Mouse (Mus musculus) ovary, postnatal 10 days (tissue): ENCODE measurements around the gene Mien1.

Experiments used
- DNase-seq: peaks from one replicate; pipeline ENCODE4 v3.0.0; 2022; ENCODE audit warnings: low spot score

The Mien1 gene

DNA sequence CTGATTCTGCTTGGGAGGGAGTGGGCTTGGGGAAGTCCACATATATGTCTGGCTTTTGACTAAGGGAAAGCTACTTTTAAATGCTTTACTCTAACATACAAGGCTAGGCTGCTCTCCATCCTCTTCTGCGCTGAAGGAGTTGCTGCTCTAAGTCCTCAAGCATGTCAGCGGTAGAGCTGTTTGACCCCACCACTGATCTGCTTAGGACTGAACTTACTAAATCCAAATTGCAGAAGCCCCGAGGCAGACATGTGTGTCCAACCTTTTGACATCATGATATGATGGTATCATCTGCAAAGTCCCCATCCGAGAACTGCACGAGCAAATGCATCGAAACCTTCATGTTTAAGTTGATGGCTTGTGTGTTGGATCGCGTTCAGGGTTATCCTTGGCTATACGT lies 21.1 kb upstream of the Mien1 start:
- DNase-seq, result no peak

DNA sequence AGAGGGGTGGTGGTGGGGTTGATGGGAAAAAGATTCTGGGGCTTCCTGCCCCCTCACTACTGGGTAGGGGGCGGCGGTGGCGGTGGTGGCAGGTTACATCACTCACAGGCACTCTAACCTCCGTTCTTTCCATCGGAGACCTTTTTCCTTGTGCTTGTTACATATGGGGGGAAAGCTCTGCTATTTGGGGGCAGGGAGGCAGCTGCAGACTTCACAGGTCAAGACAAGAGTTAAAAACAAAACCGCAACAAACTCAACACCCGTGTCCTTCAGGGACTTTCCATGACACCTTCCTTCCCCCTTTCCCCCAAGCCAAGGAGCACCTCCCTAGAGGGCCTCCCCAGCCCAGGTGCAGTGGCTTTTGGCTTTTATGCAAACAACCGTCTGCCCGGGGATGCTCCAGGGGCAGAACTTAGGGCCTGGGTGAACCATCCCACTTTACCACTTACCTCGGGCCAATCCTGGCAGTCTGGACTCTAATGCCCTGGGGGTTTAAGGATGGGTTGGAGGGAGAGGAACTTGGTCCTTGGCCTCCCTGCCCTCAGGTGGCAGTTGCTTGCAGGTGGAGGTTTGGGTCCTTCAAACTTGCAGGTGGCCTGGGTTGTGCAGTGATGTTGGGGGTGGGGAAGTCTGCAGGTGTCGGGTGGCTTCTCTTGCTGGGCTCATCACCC lies 20.4 kb upstream of the Mien1 start:
- no peak for DNase-seq

DNA sequence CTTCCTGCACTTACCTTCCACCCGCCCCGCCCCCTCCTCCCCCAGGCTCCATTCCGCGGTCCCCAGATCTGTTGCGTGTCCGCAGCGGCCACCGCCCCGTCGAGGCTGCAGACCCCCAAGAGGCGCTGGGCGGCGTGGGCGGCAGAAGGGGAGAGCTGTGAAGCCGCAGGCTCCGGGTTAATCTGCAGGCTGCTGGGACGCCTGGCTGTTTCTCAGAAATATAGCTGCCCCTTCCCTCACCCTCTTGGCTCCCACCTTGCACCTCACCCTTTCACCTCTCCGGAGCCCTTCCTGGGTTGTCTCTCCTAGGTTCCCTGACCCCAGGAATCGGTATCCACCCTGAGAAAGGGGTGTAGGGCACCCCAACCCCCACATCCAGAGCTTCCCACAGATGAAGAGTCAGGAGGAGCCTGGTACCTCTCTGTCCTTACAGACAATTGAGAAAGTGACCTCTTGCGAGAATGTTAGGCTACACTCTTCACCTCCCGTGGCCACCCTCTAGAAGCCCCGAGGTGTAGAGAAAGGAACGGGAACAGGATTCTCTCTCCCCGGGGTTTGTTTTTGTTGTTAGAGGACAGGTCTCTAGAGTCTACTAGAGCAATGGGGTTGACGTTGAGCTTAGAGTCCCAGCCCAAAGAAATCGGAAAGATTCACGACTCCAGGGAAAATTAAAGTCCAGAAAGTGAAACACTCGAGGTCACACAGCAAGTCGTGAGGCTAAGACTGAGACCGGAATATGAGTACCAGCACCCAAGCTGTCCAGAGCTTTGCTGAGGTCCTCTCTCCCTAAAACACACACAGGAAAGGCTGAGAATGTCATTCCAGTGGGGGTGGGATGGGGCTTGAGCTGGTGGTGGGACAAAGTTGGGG lies 19.6 kb upstream of the Mien1 start:
- DNase-seq, result no peak

DNA sequence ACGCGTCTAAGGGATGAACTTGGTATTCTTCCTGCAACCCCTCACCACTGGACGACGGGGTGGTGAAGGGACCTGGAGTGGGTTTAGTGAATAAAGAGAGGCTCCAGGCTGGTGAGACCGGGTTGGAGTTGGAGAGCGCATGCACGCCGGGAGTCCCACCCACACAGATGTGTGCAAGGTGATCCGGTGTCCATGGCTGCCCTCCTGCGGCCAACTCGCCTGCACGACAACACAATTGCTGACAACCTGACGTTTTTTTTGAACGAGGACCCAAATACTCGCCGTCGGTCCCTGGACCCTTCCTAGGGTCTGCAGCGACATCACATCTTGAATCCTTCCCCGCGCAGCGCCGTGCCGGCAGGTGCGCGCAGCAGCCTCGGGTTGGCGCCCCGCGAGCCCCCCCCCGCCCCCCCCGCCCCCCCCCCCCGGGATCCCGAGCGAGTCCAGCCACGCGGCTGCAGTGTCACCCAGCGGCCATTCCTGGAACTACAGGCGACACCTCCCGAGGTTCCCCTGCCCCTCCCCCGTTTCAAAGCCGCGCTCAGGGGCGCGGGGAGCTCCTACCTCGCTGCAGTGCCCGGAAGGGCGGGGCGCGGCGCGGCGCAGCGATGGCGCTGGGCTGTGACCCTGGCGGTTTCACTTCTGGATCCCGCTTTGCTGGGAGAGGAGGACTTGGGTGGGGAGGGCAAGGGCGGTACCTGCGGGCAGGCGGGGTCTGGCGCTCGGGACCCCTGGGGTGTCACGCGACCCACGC lies 18.8 kb upstream of the Mien1 start:
- DNase-seq, result peak; percentile 89

DNA sequence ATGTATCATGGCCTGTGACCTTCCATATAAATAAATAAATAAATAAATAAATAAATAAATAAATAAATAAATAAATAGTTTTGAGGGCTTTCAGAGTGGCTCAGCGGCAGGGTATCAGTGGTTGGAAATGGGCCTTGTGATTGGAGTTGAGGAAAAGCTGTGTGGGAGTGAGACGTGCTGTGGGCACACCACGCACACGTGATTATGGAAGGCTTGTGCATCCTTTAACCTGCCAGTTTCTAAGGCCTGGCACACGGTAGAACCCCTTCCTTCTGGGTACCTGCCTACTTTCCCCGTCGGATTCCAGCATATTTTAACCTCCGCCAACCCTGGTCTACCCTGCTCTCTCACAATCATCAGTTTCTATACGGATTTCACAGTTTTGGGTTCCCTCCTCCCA lies 18.2 kb upstream of the Mien1 start:
- no peak for DNase-seq

DNA sequence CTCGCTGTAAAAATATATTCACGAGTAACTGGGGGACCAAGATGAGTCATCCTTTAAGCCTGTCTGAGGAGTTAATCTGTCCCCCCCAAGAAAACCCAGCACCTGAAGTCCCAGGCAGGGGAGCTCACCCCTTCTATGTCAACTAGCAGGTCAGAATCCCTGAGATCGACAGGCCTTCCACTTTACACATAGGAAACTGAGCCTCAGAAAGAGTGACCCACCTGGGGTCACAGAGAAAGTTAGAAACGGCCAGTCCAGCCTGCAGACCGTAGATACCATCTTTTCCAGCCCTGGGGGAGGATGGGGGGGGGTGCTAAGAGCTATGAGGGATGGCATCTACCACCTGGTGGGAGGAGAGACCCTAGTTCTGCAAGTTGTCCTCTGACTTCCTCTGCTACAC lies 17.8 kb upstream of the Mien1 start:
- DNase-seq, result no peak

DNA sequence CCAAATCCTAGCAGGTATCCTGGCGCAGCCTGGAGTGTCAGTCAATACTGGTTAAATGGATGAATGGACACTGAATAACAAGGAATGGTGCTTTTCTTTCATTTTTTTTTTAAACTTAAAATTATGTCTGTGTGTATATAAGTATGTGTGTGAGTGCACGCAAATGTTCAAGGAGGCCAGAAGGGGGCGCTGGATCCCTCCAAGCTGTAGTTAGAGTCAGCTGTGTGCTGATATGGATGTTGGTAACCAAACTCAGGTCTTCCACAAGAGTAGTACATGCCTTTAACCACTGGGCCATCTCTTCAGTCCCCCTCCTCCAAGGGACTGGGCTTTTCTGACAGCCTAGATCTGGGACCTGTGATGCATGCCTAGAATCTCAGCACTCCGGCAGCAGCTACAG lies 16.7 kb upstream of the Mien1 start:
- no peak for DNase-seq

DNA sequence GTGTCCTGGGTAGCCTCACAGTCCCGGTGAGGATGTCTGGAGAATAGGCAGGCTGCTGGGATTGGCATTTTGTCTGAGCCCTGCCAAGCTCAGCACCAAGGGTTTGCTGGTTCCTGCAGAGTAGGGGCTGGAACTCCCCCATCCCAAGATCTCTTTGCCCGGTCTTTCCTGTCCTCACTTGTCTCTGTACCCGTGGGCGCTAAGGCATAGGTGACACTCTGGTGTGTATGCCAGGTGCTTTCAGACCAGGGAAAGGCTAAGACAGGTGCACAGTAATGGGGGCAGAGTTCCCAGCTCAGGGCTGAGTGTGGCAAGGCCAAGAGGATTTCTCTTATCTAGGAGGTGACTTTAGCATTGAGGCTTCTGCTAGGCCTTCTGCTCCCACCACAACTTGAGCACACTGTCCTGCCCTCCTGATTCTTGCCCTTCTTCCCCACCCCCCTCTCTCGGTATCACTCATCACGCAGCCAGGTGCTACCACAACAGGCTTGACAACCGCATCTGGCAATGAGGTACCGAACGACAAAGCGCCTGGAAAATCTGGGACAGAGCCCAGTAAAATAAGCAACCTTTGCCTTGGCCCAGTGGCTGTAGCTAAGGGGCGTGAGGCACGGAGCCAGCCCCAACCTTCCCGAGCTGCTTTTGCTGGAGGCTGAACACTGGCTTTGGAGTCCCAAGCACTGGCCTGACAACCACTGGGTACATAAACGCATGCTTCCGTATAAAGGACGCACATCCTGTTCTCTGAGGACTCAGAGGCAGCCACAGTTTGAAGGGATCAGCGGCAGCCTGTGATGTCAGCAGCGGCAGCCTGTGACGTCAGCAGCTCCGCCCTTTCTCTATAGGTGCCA lies 11.4 kb upstream of the Mien1 start:
- DNase-seq, result no peak

DNA sequence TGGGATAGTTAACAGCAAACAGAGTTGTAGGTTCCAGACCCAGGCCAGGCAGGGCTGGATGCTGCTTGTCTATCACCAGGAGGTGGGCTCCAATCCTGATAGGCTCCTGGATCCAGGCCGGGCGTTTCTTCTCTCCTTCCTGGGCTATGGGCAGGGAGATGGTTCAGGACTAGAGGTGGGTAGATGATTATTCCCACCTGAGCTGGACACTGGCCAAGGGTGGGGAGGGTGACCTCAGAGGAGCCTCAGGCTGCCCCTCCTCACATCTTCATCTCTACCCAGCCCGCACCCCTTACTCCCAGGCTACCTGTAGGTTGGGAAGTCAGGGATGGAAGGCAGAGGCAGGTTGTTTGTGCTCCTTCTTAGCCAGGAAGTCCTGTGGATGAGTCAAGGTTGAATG lies 10.6 kb upstream of the Mien1 start:
- DNase-seq, result no peak

DNA sequence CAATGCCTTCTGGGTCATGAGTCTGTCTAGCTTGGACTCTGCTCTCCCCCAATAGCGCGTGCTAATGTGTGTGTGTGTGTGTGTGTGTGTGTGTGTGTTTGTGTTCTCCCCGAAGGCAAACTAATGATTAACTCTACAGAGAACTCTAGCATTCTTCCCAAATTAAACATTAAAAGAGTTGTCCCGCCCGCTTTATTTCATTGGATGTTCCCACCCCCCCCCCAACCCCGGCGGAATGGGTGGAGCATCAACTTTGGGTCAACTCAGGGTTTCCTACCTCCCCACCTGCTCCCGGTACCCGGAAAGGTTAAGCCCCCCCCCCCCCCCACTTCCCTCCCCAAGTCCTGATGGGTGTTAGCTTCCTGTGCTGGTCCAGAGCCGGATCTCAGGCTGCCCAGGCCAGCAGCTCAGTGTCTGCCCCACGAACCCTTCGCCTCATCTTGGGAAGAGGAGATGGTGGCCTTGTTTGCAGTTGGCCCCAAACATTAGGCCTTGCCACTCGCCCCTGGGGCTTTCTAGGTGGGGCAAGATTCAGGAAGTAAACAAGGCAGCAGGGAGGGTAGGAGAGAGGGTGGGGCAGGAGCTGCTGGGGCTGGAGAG lies 9.5 kb upstream of the Mien1 start:
- no peak for DNase-seq

DNA sequence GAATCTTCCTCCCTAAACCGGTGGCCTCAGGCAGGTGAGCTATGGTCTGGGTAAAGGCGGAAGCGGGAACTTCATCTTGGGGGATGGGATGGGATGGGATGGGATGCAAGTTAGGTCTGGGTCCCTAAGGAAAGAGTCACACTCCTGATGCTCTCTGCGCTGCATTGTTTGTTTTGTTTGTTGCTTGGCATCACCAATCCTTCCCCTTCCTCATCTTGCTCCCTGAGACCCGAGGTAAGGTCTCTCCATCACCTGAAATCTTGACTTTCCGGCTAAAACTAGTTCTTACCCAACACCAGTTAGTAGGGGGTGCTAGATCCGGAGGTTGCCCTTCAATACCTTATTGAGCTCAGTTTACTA lies 8.7 kb upstream of the Mien1 start:
- no peak for DNase-seq

DNA sequence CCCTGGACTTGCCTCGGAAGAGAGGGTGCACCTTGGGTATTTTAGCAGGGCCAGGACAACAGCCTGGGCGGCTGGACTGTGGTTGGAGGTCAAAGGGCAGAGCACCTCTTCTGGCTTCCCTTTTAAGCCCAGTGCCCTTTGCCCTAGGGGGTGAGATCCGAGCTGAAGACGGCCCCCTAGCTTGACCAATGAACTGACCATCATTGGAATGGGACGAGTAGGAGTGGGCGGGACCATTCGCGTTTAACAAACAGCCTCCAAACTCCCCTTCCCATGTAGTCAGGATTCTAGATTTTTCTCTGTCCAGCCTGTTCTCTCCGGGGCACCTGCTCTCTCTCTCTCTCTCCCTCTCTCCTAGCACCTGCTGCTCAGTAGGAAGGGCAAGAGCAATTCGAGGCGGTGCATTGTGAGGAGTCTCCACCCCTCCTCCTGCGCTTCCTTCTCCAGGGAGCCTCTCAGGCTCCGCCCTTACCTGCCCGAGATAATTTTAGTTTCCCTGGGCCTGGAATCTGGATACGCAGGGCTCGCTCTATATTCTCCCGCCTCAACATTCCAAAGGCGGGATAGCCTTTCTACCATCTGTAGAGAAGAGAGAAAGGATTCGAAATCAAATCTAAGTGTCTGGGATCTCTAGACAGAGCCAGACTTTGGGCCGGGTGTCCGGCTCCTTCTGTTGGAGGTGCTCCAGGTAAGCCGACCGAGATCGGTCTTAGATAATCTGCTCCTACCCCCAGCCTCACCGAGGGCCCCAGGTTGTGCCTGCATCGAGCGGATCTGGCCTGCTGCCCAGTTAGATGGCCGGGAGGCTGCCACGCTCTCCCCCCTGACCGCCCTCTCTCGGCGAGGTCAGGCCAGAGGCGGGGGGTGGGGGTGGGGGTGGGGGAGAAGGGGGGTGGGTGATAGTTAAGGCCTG lies 8.0 kb upstream of the Mien1 start:
- no peak for DNase-seq

DNA sequence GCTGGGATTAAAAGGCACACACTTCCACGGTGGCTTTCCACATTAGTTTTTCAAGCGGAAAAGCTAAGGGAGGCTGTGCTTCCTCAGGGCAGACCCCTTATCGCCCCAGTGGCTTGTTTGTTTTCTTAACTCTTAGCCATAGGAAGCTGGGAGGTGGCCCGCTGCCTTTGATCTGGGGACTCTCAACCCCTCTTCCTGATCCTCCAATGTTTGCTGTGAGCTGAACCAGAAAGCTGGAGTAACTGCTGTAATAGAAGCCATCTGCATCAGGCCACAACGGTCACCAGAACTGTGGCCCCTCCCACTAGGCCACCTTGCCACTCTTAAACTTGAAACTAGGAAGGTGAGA lies 7.4 kb upstream of the Mien1 start, which contains the start of gene Grb7:
Gene Grb7 (plus strand): TSS at position 182 of the 349 bp plus-strand sequence.
- no peak for DNase-seq

DNA sequence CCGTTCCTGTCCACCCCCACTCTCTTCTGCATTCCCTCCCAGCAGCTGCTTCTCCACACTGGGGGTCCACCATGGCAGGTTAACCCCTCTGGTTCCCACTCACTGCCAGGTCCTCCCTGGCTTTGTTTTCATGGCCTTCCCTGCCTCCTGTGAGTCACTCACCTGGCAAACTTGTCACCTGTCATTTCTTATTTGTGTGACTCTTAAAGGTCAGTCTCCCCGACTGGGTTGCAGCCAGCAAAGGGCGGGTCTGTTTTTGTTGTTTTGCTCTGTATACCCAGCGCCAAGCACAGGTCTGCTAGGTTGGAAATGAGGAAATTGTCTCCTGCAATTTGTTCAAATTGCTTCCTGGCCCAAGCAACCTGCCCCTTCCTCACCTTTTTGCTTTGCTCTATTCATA lies 6.9 kb upstream of the Mien1 start:
- no peak for DNase-seq

DNA sequence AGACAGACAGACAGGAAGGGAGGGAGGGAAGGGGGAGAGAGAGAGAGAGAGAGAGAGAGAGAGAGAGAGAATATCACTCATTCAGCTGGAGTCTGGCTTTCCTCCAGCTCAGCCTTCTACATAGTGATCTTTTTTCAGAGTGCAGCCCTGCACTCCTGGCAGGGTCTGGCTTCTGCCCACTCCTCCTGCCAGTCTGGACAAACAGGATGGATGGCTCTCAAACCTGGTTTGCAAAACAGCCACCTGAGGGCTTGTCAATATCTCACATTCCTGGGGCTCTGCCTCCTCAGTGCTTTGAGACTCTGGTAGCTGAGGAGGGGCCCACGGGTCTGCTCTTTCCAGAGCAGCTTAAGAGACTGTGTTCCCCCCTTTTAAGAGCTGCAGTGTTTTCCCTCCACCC lies 6.4 kb upstream of the Mien1 start:
- DNase-seq, result no peak

DNA sequence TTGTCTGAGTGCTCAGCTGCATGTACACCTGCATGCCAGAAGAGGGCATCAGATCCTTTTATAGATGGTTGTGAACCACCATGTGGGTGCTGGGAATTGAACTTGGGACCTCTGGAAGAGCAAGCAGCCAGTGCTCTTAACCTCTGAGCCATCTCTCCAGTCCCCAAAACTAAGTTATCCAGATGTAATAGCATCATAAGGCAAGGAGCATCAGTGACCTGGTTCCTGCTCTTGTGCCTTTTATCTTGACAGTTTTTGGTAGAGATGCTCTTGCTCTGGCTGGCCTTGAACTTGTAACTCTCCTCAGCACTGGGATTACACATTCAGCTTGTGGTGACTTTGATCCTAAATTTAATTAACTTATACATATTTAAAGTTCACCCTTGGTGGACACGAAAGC lies 4.9 kb upstream of the Mien1 start:
- DNase-seq, result no peak

DNA sequence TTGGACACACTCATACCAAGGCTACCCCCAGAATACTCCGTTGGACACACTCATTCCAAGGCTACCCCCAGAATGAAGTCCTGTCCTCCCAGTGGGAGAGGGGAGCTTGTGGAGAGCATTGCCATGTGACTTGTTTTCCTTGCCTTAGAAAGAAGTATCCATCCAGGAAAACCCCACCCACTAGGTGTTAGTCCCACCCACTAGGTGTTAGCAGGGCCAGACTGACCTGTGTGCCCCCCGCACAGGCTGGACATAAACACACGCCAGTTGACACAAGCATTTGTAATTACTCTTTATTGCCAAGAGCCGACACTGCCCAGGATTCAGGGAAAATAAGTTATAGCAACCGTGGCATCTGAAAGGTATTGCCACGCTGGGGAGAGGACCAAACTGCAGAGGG lies 1.4 kb downstream of the Mien1 start:
- no peak for DNase-seq

DNA sequence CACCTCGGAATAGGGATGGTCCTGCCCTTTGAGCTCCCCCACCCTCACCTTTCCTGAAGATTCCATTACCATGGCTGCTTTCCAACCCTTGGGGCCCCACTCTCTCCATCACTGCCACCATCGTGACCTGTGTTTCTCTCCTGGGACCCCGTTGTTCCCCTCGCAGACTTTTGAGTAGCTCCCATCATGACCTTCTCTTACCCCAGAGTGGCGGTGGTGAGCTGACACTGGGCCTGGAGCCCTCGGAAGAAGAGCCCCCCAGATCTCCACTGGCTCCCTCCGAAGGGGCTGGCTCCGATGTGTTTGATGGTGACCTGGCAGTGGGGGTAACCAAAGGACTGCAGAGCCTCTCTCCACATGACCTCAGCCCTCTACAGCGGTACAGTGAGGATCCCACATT lies 3.1 kb downstream of the Mien1 start:
- DNase-seq, result no peak

DNA sequence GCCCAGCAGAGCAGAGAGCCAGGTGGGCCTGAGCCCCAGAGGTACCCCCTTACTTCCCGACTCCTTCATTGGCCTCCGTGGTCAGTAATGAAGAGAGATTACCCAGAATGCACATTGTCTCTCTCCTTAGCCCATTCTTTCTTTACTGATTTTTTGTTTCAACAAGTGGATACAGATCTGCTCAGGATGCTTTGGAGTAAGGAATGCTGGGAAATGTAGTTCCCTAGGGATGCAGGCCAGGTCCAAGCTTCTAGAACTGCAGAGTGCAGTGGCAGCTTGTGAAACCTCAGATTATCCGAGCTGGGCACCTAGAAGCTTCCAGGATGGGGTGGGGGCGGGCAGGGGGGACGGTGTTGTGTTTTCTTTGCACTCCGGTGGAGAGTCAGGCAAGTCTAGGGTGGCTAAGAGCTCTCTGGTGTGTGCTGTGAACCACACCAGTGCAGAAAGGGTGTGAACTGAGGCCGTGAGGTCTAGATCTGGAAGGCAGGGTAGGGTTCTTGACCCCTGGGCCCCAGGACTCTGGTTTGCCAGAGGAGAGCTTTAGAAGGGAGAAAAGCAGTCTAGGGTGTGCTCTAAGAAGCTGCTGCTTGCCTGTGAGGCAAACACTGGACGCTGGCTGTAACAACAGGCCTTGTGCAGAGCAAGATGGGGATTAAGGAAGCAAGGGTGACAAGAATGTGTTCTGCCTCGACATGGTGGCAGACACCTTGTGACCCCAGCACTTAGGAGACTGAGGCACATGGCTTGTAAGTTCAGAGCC lies 6.9 kb downstream of the Mien1 start:
- DNase-seq, result no peak

DNA sequence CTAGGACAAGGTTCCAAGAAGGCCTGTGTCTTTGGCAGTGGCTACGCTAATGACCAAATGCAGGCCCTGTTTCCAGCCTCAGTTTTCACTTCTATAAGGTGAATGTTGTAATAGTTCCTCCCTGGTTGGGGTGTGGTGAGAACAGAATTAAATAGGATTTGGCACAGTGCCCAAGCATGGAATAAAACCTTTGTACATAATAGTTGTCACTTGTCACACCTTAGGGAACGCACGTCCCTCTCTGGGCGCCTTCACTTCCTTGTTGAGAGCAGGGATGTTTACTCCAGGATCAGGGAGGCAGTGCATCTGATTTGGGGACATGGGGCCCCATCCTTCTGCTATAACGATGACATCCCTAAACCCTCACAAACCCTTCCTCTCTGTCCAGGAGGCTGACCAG lies 10.4 kb downstream of the Mien1 start:
- no peak for DNase-seq
